Mouse (Mus musculus) ES-Bruce4 (cell line): ENCODE results near the gene Ube2v1.

ENCODE experiments used
- CTCF ChIP-seq: IDR thresholded peaks from one replicate; pipeline ENCODE4 v1.8.1; 2011; ENCODE audit warnings: low read depth, low read length
- EP300 ChIP-seq: IDR thresholded peaks from 2 replicates; pipeline ENCODE4 v1.6.1; 2011; ENCODE audit warnings: low read depth, low read length; ENCODE audit not compliant: insufficient read depth
- POLR2A ChIP-seq: IDR thresholded peaks from one replicate; pipeline ENCODE4 v1.8.1; 2011; ENCODE audit warnings: low read length; ENCODE audit not compliant: insufficient read depth

GRCm38 (mm10) chr2:167568112-167568511 lies 63.8 kb downstream of the Ube2v1 start:
- TF ChIP-seq CTCF = no peak
- no peak for TF ChIP-seq POLR2A
- no peak for TF ChIP-seq EP300
